Mouse (Mus musculus): ENCODE measurements around the gene Dock9.
A peak's percentile ranks its signal among the peaks of the same experiment; 100 is the strongest.

Gene Dock9

DNA sequence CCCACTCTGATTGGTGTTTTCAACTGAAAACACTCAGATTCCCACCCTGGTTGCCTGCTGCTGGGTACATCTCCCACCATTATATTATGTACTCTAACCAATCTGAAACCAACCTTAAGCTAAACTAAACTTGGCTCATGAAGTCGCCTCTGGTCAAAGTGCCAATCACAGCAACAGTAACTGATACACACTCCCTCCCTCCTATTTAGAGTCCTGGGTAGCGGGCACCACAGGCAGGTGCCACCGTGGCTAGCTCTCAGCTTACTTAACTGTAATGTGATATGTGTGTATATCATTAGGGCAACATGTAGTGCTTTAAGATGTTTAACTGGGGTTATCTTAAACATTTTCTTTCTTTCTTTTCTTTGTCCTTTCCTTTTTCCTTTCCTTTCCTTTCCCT is 177.1 kb downstream of the Dock9 start:
- DNase-seq (ENCODE audit: low spot score in 2 of 2) = no peak

DNA sequence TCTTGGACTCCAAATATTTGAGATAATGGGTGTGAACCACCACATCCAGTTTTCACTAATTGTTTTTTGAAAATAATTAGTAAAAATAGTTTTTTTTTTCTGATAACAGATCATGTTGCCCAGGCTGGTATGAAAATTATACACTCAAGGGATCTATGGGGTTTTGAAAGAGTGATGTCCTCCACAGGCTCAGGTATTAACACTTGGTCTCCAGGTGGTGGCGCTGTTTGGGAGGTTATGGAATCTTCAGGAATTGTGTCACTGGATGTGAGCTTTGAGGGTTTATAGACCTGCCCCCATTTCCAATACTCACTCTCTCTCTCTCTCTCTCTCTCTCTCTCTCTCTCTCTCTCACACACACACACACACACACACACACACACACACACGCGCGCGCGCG is 177.5 kb downstream of the Dock9 start:
- no peak for DNase-seq (ENCODE audit: low spot score in 2 of 2)

DNA sequence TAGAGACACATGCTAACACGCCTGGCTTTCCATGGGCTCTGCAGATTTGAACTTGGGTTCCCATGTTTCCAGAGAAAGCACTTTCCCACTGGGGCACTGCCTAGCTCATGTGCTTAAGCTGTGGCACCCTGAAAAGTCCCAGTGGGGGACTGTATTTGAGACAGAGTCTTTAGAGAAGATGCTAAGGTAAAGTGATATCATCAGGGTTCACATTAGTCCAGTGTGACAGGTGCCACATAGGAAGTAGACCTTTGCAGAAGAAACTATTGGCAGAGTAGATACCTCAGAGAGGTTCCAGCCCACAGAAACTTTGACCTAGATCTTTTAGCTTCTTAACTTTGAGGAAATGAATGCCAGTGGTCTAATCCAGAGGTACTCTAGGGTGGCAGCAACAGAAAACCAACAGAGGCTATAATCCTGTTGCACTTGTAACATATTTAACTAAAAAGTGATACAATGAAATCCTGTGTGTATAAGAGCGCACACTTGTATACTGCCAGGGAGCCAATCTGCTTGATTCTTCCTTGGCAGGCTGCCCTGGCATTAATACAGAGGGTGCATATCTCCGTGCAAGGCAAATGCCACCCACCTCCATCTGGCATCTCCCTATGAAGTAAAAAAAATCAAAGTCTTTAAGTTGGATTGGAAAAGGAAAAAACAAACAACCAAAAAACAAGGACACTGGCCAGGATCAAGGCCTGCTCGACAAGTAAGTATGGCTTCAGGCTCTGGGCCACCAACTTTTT is 179.8 kb downstream of the Dock9 start:
- no peak for DNase-seq (ENCODE audit: low spot score in 2 of 2)

DNA sequence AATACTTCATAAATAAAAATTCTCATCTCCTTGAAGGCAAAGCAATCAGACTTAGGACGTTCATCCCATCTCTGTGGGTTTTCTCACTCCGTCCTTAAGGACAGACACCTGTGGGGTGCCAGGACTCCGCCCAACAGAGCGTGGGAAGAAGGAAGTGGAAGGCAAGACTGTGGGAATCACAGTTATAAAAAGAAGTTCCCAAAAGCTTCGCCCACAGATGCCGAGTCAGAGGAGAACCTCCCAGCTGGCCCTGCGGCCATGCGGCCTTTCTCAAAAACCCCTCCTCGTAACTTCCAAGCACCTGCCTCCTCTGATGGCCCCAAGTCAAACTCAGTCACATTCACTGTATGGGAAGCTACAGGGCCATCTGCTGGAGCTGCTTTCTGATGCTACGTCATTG is 182.2 kb downstream of the Dock9 start:
- no peak for DNase-seq (ENCODE audit: low spot score in 2 of 2)

DNA sequence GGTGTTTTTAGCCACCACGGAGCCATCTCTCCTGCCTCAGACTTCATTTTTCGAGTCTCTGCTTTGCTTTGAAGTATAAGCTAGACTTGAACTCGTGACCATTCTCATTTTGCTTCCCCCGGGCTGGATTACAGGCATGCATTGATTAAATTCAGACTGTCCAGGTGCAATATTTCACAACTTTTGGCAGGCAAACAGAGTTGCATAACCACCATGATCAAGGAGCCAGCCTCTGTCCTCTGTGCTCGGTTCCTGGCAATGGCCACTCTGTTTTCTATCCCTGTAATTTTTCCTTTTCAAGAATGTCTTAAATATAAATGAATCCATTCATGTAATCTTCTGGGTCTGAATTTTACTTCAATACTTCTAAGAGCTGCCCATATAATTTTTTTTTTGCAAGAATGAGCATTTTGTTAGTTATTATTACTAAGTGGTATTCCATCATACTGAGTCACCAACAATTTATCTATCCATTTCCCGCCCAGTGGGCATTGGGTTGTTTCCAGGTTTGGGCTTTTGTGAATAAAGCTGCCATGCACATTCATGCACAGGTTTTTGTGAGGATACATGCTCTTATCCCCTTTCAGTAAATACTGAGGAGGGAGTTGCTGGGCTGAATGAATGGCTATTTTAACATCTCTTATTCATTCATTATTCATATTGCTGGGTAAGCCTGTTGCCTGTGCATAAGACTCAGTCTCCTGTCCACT is 183.0 kb downstream of the Dock9 start:
- peak in 1 of 2 experiments; percentile 48 for DNase-seq (ENCODE audit: low spot score in 2 of 2)

DNA sequence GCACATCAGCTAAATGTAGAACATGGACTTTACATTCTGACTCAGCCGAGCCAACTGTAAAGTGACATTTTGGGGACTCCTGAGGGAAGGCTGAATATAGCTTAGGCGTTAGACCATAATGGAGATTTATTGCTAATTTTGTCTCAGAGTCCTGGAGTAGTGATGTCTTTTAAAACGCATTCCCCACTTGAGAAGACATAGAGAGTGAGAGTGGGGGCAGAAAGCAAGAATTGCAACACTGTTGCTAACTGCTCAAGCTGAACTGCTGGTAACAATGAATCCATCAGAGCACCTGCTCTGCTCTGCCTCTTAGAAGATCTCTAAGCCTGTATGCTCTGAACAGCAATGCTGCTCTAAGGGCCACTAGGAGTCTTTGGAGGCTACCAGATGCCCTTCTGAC is 184.1 kb downstream of the Dock9 start:
- no peak for DNase-seq (ENCODE audit: low spot score in 2 of 2)

DNA sequence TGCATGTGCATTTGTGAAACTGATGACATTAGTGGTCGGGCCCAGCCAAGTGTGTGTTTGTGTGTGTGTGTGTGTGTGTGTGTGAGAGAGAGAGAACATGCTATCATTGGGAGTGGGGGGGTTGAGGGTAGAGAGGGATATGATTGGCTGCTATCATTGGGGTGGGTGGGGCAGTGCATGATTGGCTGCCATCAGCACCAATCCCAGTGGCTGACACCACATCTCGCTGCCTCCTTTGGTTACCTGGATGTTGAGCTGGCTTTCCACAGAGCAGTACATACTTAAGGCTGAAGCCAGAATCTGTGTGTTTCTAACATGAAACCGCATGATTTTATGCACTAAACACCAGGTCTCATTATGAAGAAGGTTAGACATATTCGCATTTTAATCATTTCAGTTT is 184.7 kb downstream of the Dock9 start:
- no peak for DNase-seq (ENCODE audit: low spot score in 2 of 2)

DNA sequence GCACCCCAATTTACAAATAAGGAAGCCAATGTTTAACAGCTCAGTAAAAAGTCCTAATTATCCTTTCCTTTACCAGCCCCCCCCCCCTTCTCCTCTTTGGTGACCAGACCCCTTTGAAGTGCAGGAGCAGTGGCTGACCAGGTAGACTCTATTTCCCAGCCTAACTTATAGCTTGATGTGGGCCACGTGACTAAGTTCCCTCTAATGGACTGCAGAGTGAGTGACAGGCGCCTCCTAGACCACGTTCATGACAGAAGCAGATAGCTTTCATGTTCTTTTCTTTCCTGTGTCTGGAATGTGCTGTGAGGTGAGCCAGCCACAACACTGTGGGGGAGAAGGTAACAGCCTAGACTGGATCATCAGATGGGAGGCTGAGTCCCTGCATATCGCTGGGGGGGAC is 186.1 kb downstream of the Dock9 start:
- no peak for DNase-seq (ENCODE audit: low spot score in 2 of 2)

DNA sequence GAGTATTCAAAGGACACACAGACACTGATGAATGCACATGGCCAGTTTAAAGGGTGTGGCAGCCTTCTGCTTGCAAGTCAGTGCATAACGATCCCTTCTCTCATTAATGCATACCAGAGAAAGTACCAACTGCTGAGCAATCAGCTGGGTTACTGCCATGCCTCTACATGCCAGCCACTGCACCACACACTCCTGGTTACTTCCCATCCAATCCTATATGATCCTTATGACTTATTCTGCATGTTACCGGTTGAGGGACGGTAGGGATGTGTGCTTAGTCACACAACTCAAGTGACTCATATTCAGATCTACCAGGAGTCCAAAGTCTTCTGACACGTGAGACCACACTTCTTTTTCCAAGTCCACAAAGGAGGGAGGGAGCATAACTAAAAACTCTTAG is 186.5 kb downstream of the Dock9 start:
- no peak for DNase-seq (ENCODE audit: low spot score in 2 of 2)

DNA sequence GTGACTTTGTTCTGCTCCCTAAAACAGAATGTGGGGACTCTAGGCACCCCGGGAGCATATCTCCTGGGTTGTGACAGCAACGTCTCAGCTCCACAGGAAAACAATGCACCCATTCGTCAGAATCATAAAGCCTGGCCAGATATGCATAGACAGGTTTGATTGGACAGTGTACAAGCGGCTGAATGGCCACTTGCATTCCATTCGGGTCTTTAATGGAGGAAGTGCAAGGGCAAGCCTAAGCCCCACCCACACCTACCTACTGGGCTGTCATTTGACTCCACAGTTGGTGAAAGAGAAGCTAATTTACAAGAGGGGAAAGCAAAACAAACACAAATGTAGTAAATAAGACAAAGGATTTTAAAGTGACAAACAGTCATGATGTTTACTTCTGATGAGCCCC is 189.1 kb downstream of the Dock9 start:
- DNase-seq (ENCODE audit: low spot score in 2 of 2) = no peak

DNA sequence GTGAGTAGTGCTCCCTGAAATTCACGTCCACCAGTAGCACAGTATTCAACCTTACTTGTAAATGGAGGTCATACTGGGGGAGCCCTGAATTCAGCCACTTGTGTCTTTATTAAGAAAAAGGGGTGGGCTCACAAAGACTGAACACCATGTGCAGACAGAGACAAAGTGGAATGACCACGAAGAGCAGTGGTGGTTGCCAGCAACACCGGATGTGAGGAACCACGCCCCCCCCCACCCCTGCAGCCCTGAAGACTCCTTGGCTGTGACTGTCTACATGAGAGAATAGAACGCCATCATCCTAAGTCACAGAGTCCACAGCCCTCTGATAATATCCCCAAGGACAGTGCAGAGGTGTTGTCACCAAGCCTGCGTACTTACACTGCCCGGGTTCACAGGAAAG is 191.2 kb downstream of the Dock9 start:
- DNase-seq (ENCODE audit: low spot score in 2 of 2) = no peak

DNA sequence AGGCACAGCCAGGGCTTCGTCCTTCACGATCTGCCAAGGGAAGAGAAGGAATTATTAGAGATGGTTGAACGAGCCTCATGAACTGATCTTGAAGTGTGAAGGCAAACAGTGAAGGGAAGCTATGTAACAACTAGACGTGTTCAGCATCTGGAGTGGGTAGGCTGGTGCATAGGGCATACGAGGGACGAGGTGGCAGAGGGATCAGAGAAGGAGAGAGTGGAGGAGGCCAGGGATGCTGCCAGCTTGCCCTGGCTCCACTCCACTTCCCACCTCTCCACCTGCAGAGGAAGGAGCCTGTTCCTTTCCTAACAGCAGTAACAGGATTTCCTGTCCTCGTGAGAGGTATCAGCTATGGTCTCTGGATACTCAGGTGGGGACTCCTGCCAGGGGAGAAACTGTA is 192.4 kb downstream of the Dock9 start:
- no peak for DNase-seq (ENCODE audit: low spot score in 2 of 2)

DNA sequence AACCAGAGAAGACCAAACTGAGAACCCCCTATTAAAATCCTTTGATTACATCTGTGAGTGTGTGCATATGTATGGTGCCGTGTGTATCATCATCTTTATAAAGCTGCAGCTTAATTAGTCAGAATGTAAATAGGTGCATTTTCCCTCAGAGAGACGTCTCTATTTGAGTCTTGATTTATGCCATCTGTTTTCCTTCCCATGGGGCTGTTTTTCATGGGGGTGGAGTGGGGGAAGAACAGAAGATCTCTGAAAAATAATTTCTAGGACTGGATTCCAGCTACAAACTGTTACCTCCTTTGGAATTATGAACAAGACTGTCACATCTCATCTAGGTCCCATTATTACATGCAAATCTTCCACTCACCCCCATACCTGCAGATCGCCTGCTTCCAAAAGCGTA is 193.1 kb downstream of the Dock9 start:
- no peak for DNase-seq (ENCODE audit: low spot score in 2 of 2)

DNA sequence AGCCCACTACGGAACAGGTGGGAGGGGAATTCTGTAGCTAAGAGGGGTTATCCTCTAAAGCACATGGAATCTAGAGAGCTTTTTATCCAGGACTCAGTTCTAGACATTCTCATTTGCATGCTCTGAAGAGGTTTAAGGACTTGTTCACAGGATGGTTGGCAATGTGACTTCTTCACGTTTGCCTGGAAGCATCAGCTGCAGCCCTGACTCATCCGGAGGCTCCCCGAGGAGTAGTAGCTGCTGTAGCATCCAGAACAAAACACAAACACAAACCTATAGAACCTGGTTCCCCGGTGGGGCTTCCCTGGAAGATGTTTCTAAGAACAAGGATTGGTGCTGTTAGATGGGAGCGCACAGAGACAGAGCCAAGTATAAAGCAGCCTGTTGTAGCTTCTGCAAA is 195.0 kb downstream of the Dock9 start:
- DNase-seq (ENCODE audit: low spot score in 2 of 2) = no peak

DNA sequence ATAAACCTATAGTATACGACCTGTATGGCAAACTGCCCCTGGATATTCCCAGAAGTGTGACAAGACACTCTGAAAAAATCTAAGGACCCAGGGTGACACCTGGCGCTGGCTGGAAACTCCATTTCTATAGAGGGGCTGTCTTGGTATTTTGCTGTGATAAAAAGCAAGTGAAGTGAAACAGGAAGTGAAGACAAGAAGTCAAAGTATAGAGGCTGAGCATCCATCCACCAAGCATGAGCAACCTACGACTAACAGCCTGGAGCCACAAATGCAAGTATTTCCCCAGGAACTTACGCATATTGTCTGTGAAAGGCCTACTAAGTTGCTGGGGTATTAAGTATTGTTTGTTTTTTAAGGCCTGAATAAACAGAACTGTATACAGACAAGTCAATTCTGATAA is 197.1 kb downstream of the Dock9 start:
- no peak for DNase-seq (ENCODE audit: low spot score in 2 of 2)

DNA sequence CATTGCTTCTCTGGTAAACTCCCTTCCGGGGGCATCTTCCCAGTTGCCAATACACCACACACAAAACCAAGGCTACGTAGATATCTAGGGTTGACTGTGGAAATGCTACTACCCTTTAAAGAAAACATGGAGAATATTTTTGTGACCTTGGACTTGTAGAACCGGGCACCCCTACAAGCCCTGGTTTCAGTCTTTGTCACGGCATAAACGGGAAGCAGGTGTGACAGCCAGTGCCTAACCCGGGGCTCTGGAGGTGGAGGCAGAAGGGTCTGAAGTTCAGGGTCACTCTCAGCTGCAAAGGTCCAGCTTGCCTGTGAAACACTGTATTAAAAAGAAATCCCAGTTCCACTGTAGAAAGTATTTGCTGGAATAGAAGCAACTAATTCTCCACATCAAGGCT is 200.6 kb downstream of the Dock9 start:
- no peak for DNase-seq (ENCODE audit: low spot score in 2 of 2)

DNA sequence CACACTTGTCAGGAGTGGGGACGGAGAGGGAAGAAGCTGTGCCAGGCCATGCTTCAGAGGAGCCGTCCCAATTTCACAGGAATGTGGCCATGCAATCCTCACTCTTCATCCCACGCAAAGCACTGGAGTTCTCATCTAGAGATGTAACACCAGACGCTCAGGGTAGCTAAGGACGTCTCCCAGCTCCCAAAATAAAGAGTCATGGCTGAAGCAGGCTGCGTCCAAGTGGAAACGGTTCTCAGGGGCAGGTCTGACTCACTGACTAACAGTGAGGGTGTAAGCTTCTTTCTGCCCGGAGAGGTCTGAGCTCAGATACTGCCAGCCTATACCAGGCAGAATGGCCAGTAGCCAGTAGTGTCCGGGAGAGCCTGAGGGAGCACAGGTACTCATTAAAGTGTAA is 201.0 kb downstream of the Dock9 start:
- DNase-seq (ENCODE audit: low spot score in 2 of 2) = no peak

DNA sequence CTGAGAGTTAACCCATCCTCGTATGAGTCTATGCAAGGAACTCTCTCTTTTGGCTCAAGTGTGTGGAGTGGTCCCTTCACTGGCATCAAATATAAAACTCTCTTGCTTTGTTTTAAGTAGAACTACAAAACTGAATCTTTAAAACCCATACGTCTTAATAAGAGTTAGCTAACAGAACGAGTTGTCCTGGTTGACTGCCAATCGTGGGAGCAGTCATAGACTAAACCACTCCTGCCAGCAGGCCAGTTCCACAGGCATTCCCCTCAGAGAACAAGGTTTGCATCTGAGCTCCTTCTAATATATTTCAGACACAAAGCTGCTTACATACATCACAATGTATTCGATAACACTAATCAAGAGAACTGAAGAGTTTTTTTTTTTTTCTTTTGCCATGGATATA is 203.0 kb downstream of the Dock9 start:
- DNase-seq (ENCODE audit: low spot score in 2 of 2) = no peak

DNA sequence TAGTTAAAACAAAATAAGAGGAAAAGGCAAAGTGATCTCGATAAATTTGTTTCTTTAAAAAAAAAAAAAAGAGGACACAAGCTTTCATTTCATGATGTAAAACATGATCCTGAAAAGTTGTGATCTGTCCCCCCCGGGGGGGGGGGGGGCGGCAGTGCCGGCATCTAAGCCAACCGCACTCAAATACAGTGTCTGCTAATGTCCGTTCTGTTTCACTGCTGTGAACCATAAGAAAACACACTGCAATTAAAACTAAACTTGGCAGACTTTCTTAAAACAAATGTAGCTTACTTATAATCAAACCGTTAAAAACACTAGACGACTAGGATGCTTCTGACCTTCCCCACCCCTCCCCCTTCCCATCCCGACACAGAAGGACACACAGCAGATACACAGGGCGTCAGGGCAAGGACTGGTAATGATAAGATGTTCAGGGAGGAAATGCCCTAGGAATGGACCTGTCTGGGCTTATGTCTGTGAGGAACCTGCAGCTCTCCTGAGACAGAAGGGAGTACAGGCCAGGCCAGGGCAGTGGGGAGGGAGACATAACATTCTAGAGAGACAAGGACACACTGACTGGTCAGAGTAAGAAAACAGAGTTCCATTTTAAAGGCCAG is 204.2 kb downstream of the Dock9 start:
- DNase-seq (ENCODE audit: low spot score in 2 of 2) = no peak

DNA sequence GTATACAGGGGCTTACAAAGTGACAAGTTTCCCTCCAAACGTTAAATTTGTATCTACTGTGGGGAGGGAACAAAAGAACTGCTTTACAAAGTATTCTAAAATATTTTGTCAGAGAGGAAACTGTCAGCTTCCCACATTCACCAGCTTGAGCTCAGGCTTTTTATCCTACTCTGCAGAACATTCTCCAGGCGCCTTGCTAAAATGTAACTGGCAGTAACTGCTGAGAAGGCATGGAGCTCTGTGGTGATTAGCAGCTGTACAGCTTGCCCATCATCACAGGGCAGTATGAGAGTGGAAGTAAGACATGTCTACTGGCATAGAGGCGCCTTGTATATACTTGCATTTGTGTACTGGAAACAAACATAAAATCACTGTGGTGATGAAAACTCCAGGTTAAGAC is 204.7 kb downstream of the Dock9 start:
- no peak for DNase-seq (ENCODE audit: low spot score in 2 of 2)

DNA sequence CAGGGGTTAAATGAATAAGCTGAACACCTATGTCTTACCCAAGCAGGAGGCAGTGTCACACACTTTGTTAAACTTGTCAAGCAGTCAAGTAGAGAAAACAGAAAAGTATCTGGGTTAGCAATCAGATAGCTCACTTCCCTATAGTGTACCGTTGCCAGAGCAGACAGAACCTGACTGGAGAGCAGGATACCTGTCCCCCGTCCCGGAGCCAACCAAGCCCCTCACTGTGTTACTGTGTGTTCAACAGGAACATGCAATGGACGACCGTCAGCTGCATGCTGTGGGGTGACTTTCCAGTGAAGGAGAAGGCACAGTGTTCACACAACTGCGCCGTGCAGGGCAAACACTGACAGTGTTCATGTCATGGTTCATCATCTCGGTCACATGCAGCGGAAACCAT is 205.3 kb downstream of the Dock9 start:
- no peak for DNase-seq (ENCODE audit: low spot score in 2 of 2)

DNA sequence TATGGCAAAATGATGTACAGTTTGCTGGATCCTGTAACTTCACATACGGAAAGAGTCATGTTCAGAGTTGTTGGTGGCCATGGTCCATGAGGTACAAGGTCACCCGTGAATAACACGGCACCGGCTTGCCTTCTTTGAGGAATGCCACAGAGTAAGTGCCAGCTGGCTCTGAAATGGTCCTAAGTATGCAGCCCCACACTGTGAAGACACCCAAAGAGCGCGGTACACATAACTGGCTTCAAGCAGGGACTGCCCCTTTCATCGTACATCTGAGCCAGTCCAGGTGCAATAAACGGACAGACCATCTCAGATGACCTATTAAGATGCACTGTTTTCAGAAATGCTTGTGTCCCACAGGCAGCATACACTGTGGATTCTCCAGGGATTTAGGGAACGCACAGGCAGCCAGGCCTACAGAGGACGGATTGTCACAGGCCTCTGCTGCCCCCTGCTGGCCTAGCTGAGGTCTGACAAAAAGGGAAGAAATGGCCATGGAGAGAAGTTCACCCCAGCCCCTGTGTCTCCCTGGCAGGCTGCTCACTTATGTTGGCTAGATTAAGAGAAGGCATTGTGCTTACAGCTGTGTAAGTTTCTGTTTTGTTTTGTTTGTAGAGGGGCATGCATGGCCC is 208.4 kb downstream of the Dock9 start:
- peak in 1 of 2 experiments; percentile 32 for DNase-seq (ENCODE audit: low spot score in 2 of 2)

DNA sequence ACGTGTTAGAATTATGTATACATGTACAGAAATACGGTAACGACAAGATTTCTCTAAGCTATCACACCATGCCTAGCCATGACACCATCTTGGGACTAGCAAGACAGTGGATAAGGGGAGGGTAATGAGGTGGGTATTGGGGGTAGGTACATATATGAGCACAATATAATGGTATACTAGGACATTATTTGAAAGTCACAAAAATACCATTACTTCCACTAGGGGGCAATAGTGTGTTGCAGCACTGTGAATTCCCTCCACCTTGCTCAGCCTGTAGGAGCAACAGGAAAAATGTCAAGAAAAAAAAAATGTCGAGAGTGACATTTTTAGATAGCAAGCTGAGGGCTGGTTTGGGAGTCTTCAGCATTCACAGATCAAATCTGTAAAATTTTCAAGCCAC is 209.2 kb downstream of the Dock9 start:
- no peak for DNase-seq (ENCODE audit: low spot score in 2 of 2)
